Mouse (Mus musculus) thymus, adult 2 months (tissue): ENCODE data around the gene Hoxc10. TPM values are rescaled to one million over a fixed set of nuclear protein-coding genes. Genes with fewer than 3 reads are reported as not detected.

Source experiments
- DNase-seq: peaks from one replicate; pipeline ENCODE4 v3.0.0; 2021
- H3K27ac ChIP-seq: fragments of 200-500 bp; 2 replicates; pipeline ENCODE4 v1.5.1; 2012; ENCODE audit warnings: low read length, control low read depth; ENCODE audit not compliant: control insufficient read depth, insufficient read depth
- H3K27me3 ChIP-seq: fragments of 200-500 bp; 2 replicates; pipeline ENCODE4 v1.6.1; 2012; ENCODE audit warnings: mild to moderate bottlenecking, low read length, moderate library complexity, mixed read lengths; ENCODE audit not compliant: control insufficient read depth, insufficient read depth
- H3K36me3 ChIP-seq: fragments of 200-500 bp; 2 replicates; pipeline ENCODE4 v1.6.1; 2012; ENCODE audit warnings: mild to moderate bottlenecking, low read length, moderate library complexity; ENCODE audit not compliant: control insufficient read depth, insufficient read depth
- H3K4me1 ChIP-seq: fragments of 200-500 bp; replicated peaks from 2 replicates; pipeline ENCODE4 v1.6.1; 2012; ENCODE audit warnings: low read length; ENCODE audit not compliant: control insufficient read depth, insufficient read depth
- H3K4me3 ChIP-seq: fragments of 200-500 bp; 2 replicates; pipeline ENCODE4 v1.5.1; 2012; ENCODE audit warnings: mild to moderate bottlenecking, low read length, control low read depth, moderate library complexity; ENCODE audit not compliant: control insufficient read depth, insufficient read depth
- CTCF ChIP-seq: fragments of 200-500 bp; IDR thresholded peaks from 2 replicates; pipeline ENCODE4 v1.5.1; 2012; ENCODE audit warnings: mild to moderate bottlenecking, control low read depth, low read length, moderate library complexity, borderline replicate concordance; ENCODE audit not compliant: control insufficient read depth, poor library complexity, insufficient read depth; ENCODE audit errors: extremely low read depth
- POLR2A ChIP-seq: fragments of 200-500 bp; IDR thresholded peaks from 2 replicates; pipeline ENCODE4 v1.6.1; 2012; ENCODE audit warnings: mild to moderate bottlenecking, low read length, control low read depth, moderate library complexity; ENCODE audit not compliant: control insufficient read depth, poor library complexity, insufficient read depth; ENCODE audit errors: extremely low read depth
- WGBS: fragments of 180-500 bp; shearing (Covaris S2); methylation state at CpG from one replicate; pipeline ENCODE4 v1.1.7; 2018; 5-methylcytosine and 5-hydroxymethylcytosine counted together
- polyA plus RNA-seq: library from polyadenylated mRNA; depleted of rRNA; stranded (reverse); fragments of >200 nt; gene quantifications from 2 replicates; pipeline ENCODE4 v1.2.3, GENCODE M21; 2012

The Hoxc10 gene
- polyA plus RNA-seq, 1 experiment, result 0.15 TPM

- H3K27me3 ChIP-seq, result peaks cover 32% of the 10 kb centered on the region
- H3K4me3 ChIP-seq, result no peak overlapping the region
- H3K4me1 ChIP-seq, result no peaks in the 10 kb centered on the region
- WGBS, result 6% methylated on average over 21 of the region's 21 CpGs
- DNase-seq, result no peak
- TF ChIP-seq CTCF (no peak), POLR2A (no peak)
- H3K27ac ChIP-seq, result no peak overlapping the region
- H3K36me3 ChIP-seq, result no peaks in the 10 kb centered on the region
Observed at GRCm38 (mm10) chr15:102975688-102976111, 9.1 kb downstream of the Hoxc10 start.

DNA sequence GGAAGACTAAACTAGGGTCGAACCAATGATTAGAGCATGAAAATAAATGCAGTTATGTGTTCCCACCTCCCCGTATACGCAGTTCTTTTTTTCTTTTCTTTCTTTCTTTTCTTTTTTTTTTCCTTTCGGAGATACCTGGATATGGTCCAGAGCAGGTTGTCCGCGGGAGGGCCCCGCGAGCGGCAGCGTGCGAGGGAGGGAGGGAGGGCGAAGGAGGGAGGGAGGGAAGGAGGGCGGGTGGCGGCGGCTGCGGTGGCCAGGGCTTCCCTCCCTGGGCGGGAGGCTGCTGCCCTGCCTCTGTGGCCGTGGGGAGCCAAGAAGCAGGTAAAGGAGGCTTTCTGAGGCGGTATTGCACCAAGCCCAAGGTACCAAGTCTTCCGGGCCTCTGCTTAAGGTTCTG, 9.6 kb downstream of the Hoxc10 start, which contains the start of gene Hoxc9:
TSS of gene Hoxc9 (plus strand) at position 269 of the 400 bp plus-strand sequence.
- WGBS, result 2% methylated on average over 20 of the region's 20 CpGs
- H3K36me3 ChIP-seq, result no peaks in the 10 kb centered on the region
- H3K27me3 ChIP-seq, result peaks cover 32% of the 10 kb centered on the region
- H3K4me3 ChIP-seq, result peak within 1 kb of the TSS; percentile 15; the same call in 1 of the 2 replicates
- H3K27ac ChIP-seq, result no peak within 1 kb of the TSS
- no peak for DNase-seq
- TF ChIP-seq POLR2A (no peak), CTCF (no peak)
- H3K4me1 ChIP-seq, result no peaks in the 10 kb centered on the region

GRCm38 (mm10) chr15:102976631-102977422, 10.2 kb downstream of the Hoxc10 start:
- no peaks in the 10 kb centered on the region for H3K36me3 ChIP-seq
- DNase-seq, result no peak
- H3K27me3 ChIP-seq, result peaks cover 34% of the 10 kb centered on the region
- WGBS, result 3% methylated on average over 37 of the region's 37 CpGs
- no peaks in the 10 kb centered on the region for H3K4me1 ChIP-seq
- TF ChIP-seq POLR2A, result no peak
- no peak for TF ChIP-seq CTCF
- no peak overlapping the region for H3K27ac ChIP-seq
- H3K4me3 ChIP-seq, result peak overlapping the region; percentile 15; the same call in 1 of the 2 replicates

DNA sequence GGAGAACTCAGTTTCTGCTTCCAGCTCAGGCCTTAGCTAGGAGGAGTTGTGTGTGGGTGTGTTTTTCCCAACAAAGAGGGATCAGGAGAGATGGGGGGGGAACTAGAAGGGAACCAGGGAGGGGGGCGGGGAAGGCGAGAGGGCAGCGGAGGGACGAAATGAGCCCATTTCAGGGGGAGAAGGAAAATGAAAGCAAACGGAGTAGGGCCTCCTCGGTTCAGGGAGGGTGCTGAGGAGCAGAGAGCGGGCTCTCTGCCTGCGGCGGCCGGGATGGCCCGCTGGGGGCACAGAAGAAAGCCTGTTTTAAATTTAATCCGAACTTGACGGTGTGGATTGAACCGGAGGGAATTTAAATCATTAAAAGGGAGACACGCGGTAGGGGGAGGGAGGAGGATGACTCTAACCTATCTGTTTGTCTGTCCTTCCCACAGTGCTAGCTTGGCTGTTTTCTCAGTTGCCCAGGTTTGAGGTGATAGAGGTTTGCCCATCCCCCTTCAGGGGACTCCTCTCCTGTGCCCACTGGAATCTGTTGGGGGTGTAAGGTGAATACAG, 10.9 kb downstream of the Hoxc10 start:
- no peak for DNase-seq
- Histone ChIP-seq H3K27ac (no peak overlapping the region), H3K4me1 (no peaks in the 10 kb centered on the region), H3K4me3 (peak overlapping the region; percentile 15; the same call in 1 of the 2 replicates), H3K27me3 (peaks cover 37% of the 10 kb centered on the region), H3K36me3 (no peaks in the 10 kb centered on the region)
- 16% methylated on average over 16 of the region's 16 CpGs for WGBS
- TF ChIP-seq POLR2A (no peak), CTCF (no peak)

DNA sequence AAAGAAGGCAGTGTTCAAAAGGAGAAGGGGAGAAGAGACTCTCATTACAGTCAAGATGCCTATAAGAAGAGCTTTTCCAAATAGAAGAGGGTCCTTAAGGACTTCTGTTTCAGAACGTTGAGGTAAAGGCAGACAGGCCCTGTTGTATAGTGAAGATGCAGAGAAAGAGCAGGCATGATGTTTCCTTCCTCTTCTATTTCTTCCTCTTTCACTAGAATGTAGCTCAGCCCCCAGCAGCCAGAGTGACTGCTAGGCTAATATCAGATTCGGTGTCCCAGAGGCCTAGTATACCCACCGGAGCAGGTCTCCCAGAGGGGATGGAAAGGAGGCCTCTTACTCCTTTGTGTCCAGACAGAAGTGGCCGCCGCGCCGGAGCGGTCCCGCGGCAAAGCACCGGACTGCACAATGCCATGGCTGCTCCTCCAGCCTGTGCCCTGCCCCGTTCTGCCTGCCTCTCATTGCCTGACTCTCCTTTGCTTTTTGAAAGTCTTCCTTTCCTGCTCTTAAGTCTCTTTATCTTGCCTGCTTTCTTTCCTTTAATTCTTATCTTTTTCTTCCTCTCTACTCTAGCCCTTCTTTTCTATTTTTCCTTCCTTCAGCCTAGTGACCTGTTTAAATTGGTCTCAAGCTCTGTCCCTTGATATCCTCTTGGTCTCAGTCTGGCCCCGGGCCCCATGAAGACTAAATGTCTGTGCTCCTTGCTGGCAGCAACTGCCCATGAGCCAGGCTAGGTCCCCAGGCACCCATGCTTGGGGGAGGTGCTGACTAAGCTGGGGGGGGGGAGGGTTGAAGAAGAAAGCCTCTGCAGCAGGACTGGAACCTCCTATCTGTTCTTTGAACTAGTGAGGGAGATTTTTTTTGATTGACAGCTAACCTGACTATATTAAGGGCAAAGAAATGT, 12.3 kb downstream of the Hoxc10 start:
- no peak for DNase-seq
- no peak overlapping the region for H3K27ac ChIP-seq
- peaks cover 38% of the 10 kb centered on the region for H3K27me3 ChIP-seq
- H3K36me3 ChIP-seq, result no peaks in the 10 kb centered on the region
- no peak for TF ChIP-seq POLR2A
- no peak for TF ChIP-seq CTCF
- WGBS, result 11% methylated on average over 13 of the region's 13 CpGs
- no peaks in the 10 kb centered on the region for H3K4me1 ChIP-seq
- no peak overlapping the region for H3K4me3 ChIP-seq

- no peak for TF ChIP-seq POLR2A
- WGBS, result 25% methylated on average over 1 of the region's 1 CpGs
- H3K36me3 ChIP-seq, result no peaks in the 10 kb centered on the region
- H3K27ac ChIP-seq, result no peak overlapping the region
- H3K27me3 ChIP-seq, result peaks cover 37% of the 10 kb centered on the region
- DNase-seq, result no peak
- H3K4me3 ChIP-seq, result no peak overlapping the region
- no peaks in the 10 kb centered on the region for H3K4me1 ChIP-seq
Observed at GRCm38 (mm10) chr15:102979936-102980335, 13.3 kb downstream of the Hoxc10 start.
